Mouse (Mus musculus): Measurements from ENCODE around the gene Lrp5. TPM values are rescaled to one million over a fixed set of nuclear protein-coding genes. Genes with fewer than 3 reads are reported as not detected.

Gene Lrp5
- polyA plus RNA-seq, 1 experiment, result 10.7 TPM

DNA sequence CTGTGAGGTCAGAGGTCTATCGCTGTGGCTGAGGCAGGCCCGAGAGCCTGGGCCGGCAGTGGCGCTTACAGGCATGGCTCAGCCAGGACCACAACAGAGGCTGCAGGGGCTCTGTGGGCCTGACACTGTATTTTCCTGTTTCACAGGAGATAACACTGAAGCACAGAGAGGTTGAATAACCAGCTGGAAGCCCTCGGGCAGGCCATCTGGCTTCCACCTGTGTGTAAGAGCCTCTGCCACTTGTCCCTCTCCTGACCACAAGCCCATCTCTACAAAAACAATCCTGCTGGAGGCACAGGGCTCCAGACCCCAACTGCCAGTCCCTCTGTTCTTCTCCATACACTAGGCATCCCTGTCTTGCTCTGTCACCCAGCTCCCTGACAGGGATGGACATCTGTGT is 55.9 kb downstream of the Lrp5 start:
- TF ChIP-seq POLR2A (IDR thresholded peaks at IDR 0.05; ENCODE audit: borderline replicate concordance, extremely low read depth, insufficient read depth, insufficient read length, poor library complexity, severe bottlenecking) (no peak), CTCF (IDR thresholded peaks at IDR 0.05; ENCODE audit: borderline replicate concordance, extremely low read depth, insufficient read depth, insufficient read length) (no peak)
- DNase-seq (ENCODE audit: low read depth), result no peak

DNA sequence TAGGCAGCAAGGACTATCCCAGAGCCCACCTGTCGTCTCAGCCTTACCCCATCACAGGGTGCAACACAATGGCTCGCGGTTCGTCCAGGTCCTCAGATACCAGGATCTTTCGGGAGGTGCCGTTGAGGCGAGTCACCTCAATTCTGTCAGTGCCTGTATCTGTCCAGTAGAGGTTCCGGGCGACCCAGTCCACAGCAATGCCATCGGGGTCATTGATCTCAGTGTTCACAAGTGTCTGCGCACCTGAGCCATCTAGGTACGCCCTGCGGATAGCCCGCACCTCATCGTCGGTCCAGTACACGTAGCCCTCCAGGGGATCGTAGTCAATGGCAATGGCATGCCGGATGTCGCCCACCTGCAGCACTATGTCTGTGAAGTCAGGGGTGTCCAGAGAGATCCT is 56.3 kb downstream of the Lrp5 start:
- TF ChIP-seq CTCF (IDR thresholded peaks at IDR 0.05; ENCODE audit: borderline replicate concordance, extremely low read depth, insufficient read depth, insufficient read length), result no peak
- no peak for TF ChIP-seq POLR2A (IDR thresholded peaks at IDR 0.05; ENCODE audit: borderline replicate concordance, extremely low read depth, insufficient read depth, insufficient read length, poor library complexity, severe bottlenecking)
- DNase-seq (ENCODE audit: low read depth), result no peak

DNA sequence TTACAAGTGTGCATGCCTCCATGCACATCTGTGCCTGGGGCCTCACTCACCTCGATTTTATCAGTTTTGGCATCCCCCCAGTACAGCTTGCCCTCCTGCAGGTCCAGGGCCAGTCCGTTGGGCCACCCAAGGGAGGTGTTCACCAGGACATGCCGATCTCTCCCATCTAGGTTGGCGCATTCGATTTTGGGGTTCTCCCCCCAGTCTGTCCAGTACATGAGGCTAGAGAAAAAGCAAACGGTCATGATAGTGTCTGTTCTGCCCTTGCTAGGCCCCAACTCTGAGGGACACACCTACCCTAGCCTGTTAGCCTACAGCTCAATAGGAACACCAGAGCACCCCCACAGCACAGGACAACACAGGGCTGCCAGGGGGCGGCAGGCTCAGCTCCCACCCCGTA is 58.1 kb downstream of the Lrp5 start:
- no peak for DNase-seq (ENCODE audit: low read depth)
- TF ChIP-seq POLR2A (IDR thresholded peaks at IDR 0.05; ENCODE audit: borderline replicate concordance, extremely low read depth, insufficient read depth, insufficient read length, poor library complexity, severe bottlenecking), result no peak
- no peak for TF ChIP-seq CTCF (IDR thresholded peaks at IDR 0.05; ENCODE audit: borderline replicate concordance, extremely low read depth, insufficient read depth, insufficient read length)

DNA sequence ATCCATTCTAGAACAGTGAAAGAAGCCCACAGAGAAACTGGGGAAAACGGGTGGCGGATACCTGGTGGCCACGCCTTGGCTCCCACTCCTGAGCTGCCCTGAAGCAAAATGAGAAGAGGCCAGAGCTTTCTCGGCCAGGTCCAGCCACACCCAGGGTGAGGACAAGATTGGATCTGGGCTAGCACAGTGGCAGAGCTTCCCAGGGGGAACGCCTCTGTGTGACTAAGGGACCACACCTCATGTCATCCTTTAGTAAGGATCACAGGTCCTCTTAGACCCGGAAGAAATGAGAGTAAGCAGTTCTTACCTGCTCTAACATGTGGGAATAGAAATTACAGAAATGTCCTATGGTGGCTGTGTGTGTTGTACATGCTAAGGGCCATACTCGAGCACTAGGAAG is 61.3 kb downstream of the Lrp5 start:
- no peak for DNase-seq (ENCODE audit: low read depth)
- TF ChIP-seq CTCF (IDR thresholded peaks at IDR 0.05; ENCODE audit: borderline replicate concordance, extremely low read depth, insufficient read depth, insufficient read length), result no peak
- TF ChIP-seq POLR2A (IDR thresholded peaks at IDR 0.05; ENCODE audit: borderline replicate concordance, extremely low read depth, insufficient read depth, insufficient read length, poor library complexity, severe bottlenecking), result no peak

DNA sequence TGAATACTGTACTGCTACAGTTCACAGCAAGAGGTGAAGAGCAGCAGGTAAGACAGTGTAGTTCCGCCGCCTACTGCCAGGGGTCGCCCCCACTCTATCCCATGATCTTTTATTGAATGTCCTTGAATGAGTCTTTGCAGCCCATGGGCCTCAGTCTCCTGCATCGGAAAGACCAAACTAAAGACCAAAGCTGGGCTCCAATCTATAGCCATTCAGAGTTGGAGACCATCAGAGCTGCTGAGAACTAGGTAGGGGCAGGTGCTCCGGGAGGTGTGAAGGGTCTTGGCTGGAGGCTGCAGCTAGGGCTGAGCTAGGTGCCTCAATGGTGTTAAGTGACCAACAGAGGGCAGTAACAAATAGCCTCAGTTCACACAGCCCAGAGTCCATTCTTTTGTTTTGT is 62.5 kb downstream of the Lrp5 start:
- DNase-seq (ENCODE audit: low read depth), result peak; percentile 53
- peak; percentile 68 for TF ChIP-seq CTCF (IDR thresholded peaks at IDR 0.05; ENCODE audit: borderline replicate concordance, extremely low read depth, insufficient read depth, insufficient read length)
- TF ChIP-seq POLR2A (IDR thresholded peaks at IDR 0.05; ENCODE audit: borderline replicate concordance, extremely low read depth, insufficient read depth, insufficient read length, poor library complexity, severe bottlenecking), result no peak

DNA sequence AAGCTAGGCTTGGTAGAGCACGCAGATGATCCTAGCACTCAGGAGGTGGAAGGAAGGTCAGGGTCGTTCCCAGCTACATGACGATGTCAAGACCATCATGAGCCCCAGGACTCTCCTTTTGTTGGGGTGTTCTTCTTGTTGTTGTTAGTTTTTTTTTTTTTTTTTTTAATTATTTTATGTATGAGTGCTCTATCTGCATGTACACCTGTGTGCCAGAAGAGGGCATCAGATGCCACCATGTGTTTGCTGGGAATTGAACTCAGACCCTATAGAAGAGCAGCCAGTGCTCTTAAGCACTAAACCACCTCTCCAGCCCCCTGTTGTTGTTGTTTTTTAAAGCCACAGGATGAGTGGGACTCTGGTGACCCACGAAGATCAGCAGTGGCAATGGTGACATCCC is 63.1 kb downstream of the Lrp5 start:
- TF ChIP-seq POLR2A (IDR thresholded peaks at IDR 0.05; ENCODE audit: borderline replicate concordance, extremely low read depth, insufficient read depth, insufficient read length, poor library complexity, severe bottlenecking) (no peak), CTCF (IDR thresholded peaks at IDR 0.05; ENCODE audit: borderline replicate concordance, extremely low read depth, insufficient read depth, insufficient read length) (no peak)

DNA sequence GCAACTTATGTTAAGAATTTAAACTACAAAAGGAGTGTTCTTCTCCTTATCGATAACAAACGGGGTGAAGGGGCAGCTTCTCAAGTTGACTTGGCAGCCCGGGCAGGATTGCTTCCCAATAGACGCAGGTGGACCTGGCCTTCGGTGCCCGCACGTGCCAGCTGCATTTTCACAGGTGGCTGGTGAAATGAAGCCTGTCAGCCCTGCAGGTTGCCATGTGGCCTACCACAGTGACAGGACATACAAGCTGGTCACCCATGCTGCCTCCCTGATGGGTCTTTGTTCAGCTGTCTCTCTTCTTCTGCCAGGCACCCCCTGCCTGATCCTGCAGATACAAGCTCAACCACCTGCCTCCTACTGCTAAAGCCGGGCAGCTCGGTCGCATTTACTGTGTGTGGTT is 65.5 kb downstream of the Lrp5 start:
- no peak for TF ChIP-seq POLR2A (IDR thresholded peaks at IDR 0.05; ENCODE audit: borderline replicate concordance, extremely low read depth, insufficient read depth, insufficient read length, poor library complexity, severe bottlenecking)
- no peak for TF ChIP-seq CTCF (IDR thresholded peaks at IDR 0.05; ENCODE audit: borderline replicate concordance, extremely low read depth, insufficient read depth, insufficient read length)
- no peak for DNase-seq (ENCODE audit: low read depth)

More for the DNA sequence above, 63.1 kb downstream of the Lrp5 start:
- DNase-seq (ENCODE audit: low read depth), result no peak

DNA sequence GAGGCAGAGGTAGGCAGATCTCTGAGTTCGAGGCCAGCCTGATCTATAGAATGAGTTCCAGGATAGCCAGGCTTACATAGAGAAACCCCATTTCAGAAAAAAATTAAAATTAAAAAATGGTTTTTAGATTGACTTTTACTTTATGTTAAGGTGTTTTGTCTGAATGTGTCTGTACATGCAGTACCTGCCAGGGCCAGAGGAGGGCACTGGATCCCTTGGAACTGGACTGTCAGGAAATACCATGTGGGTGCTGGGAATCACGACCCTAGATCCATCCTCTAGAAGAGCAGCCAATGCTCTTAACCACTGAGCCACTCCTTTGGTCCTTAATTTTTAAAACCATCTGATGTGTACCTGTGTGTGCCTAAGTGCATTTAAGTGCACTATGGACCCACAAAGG is 67.0 kb downstream of the Lrp5 start:
- DNase-seq (ENCODE audit: low read depth), result no peak
- TF ChIP-seq POLR2A (IDR thresholded peaks at IDR 0.05; ENCODE audit: borderline replicate concordance, extremely low read depth, insufficient read depth, insufficient read length, poor library complexity, severe bottlenecking) (no peak), CTCF (IDR thresholded peaks at IDR 0.05; ENCODE audit: borderline replicate concordance, extremely low read depth, insufficient read depth, insufficient read length) (peak; percentile 46; the same call in 1 of the 2 replicates)

DNA sequence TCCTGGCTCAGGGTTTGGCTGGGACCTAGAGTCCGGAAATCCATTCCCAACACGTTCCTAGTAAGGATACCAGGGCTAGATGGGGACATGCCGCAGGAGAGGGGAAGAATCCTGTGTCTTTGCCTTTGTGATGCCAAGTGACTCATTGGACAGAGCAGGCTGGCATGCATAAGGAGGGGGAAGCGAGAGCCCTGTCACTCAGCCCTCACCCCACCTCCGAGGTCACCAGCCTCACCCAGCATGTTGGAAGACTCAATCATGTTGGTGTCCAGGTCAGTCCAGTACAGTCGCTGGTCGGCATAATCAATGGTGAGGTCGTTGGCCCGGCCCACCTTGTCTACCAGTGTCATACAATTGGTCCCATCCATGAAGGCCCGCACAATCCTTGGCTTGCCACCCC is 72.4 kb downstream of the Lrp5 start:
- DNase-seq (ENCODE audit: low read depth), result no peak
- TF ChIP-seq POLR2A (IDR thresholded peaks at IDR 0.05; ENCODE audit: borderline replicate concordance, extremely low read depth, insufficient read depth, insufficient read length, poor library complexity, severe bottlenecking), result no peak
- TF ChIP-seq CTCF (IDR thresholded peaks at IDR 0.05; ENCODE audit: borderline replicate concordance, extremely low read depth, insufficient read depth, insufficient read length), result no peak

DNA sequence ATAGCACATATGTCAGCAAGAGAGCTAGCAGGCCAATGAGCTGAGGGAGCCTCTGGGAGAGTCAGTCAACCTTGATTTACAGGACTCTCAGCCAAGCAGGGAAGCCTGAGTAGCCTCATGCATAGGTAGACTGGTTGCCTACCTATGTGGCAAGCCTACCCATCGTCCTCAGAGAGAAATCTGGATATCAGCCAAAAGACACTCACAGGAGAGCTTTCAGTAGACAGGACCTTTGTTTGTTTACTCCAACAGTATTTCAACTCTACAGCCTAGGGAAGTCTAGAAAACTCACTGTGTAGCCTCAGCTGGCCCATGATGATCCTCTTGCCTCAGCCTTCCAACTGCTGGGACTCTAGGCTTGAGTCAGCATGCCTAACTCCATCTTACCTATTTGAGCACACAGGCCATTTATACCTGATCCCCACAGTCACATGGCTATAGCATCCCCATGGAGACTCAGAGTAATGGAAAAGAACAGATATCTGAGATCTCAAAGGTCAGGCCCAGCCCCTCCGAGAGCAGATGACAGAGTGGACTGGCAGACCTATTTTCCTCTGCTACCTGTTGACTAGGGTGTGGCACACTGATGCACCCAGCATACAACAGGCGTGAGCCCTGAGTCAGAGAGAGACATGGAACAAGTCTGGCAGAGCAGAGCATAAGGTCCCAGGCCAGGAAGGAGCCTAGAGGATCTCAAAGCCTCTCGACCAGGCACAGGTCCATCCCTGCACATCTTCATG is 73.7 kb downstream of the Lrp5 start:
- no peak for DNase-seq (ENCODE audit: low read depth)
- TF ChIP-seq POLR2A (IDR thresholded peaks at IDR 0.05; ENCODE audit: borderline replicate concordance, extremely low read depth, insufficient read depth, insufficient read length, poor library complexity, severe bottlenecking) (no peak), CTCF (IDR thresholded peaks at IDR 0.05; ENCODE audit: borderline replicate concordance, extremely low read depth, insufficient read depth, insufficient read length) (no peak)

DNA sequence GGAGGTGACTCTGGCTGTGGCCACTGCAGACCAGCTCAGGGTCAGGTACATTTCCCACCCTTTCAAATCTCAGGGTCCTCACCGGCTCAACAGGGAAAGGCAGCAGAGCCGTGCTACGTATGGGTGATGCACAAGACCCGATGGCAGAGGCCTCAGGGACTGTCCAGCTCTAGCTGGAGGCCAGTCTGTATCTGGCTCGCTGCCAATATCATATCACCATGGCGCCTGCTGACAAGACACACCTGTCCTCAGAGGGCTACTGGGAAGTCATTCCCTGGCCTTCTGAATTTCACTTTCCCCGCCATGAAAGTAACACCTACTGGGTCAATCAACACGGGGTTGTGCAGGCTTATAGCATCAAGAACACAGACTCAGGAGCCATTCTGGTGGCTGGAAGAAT is 74.6 kb downstream of the Lrp5 start:
- TF ChIP-seq CTCF (IDR thresholded peaks at IDR 0.05; ENCODE audit: borderline replicate concordance, extremely low read depth, insufficient read depth, insufficient read length), result no peak
- DNase-seq (ENCODE audit: low read depth), result no peak

DNA sequence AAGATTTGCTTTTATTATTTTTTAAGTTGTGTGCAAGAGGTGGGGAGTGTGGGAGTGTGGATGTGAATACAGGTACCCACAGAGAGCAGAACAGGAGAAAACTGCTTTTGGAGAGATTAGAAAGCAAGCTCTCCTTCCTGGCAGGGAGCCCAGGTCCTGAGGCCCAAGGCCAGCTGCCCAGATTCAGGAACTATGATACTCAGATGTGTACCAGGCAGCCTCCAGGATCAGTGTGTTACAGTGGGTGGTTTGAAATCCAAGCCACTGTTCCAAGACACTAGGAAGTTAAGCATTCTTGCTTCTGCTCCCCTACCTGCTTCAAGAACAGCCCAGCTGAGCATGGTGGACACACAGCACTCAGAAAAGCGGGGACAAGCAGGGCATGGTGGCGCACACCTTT is 75.5 kb downstream of the Lrp5 start:
- DNase-seq (ENCODE audit: low read depth), result peak; percentile 32
- TF ChIP-seq CTCF (IDR thresholded peaks at IDR 0.05; ENCODE audit: borderline replicate concordance, extremely low read depth, insufficient read depth, insufficient read length), result no peak
- no peak for TF ChIP-seq POLR2A (IDR thresholded peaks at IDR 0.05; ENCODE audit: borderline replicate concordance, extremely low read depth, insufficient read depth, insufficient read length, poor library complexity, severe bottlenecking)

Measured in brain, embryonic 14.5 days (tissue).